Mouse (Mus musculus) limb, embryonic 14.5 days (tissue): ENCODE data around the gene Prss50. TPM values are rescaled to one million over a fixed set of nuclear protein-coding genes. Genes with fewer than 3 reads are reported as not detected.

Experiments
- ATAC-seq: fragments of 200-750 bp; cut with Nextera tagmentation; 2 replicates; pipeline ENCODE4 v1.8.0; 2017; ENCODE audit warnings: low read depth, moderate number of reproducible peaks, moderate TSS enrichment; ENCODE audit not compliant: low FRiP score
- DNase-seq: peaks from one replicate; pipeline ENCODE4 v3.0.0-alpha.2; 2015; ENCODE audit warnings: low spot score
- H3K27ac ChIP-seq: fragments of 300-500 bp; sonication (generic); replicated peaks from 2 replicates; pipeline ENCODE4 v1.5.1; 2014; ENCODE audit warnings: low read depth, mild to moderate bottlenecking, low read length, moderate library complexity, mixed read lengths
- H3K27me3 ChIP-seq: fragments of 300-500 bp; sonication (generic); 2 replicates; pipeline ENCODE4 v1.6.1; 2014; ENCODE audit warnings: low read length, mixed read lengths; ENCODE audit not compliant: control insufficient read depth, insufficient read depth
- H3K36me3 ChIP-seq: fragments of 300-500 bp; sonication (generic); 2 replicates; pipeline ENCODE4 v1.6.1; 2014; ENCODE audit warnings: mild to moderate bottlenecking, low read length, moderate library complexity, mixed read lengths; ENCODE audit not compliant: control insufficient read depth, insufficient read depth
- H3K4me1 ChIP-seq: fragments of 300-500 bp; sonication (generic); 2 replicates; pipeline ENCODE4 v1.6.1; 2014; ENCODE audit warnings: antibody characterized with exemption, low read length, mixed read lengths; ENCODE audit not compliant: control insufficient read depth, insufficient read depth
- H3K4me2 ChIP-seq: fragments of 300-500 bp; sonication (generic); replicated peaks from 2 replicates; pipeline ENCODE4 v1.6.1; 2014; ENCODE audit warnings: low read depth, mild to moderate bottlenecking, low read length, moderate library complexity; ENCODE audit not compliant: severe bottlenecking
- H3K4me3 ChIP-seq: fragments of 300-500 bp; sonication (generic); replicated peaks from 2 replicates; pipeline ENCODE4 v1.5.1; 2014; ENCODE audit warnings: low read length
- H3K9ac ChIP-seq: fragments of 300-500 bp; sonication (generic); 2 replicates; pipeline ENCODE4 v1.6.1; 2014; ENCODE audit warnings: mild to moderate bottlenecking, low read depth, low read length, moderate library complexity; ENCODE audit not compliant: severe bottlenecking
- H3K9me3 ChIP-seq: fragments of 300-500 bp; sonication (generic); 2 replicates; pipeline ENCODE4 v1.6.1; 2016; ENCODE audit warnings: low read length; ENCODE audit not compliant: control insufficient read depth
- POLR2A ChIP-seq: fragments of 200-500 bp; IDR thresholded peaks from 2 replicates; pipeline ENCODE4 v1.8.0; 2012; ENCODE audit warnings: inconsistent platforms, mild to moderate bottlenecking, moderate library complexity, borderline replicate concordance; ENCODE audit not compliant: insufficient read depth, insufficient read length; ENCODE audit errors: extremely low read depth
- WGBS: fragments of 180-500 bp; shearing (Covaris S2); extraction: QIAGEN DNeasy Blood & Tissue Kit; methylation state at CpG from one replicate; pipeline ENCODE4 v1.1.7; 2014; 5-methylcytosine and 5-hydroxymethylcytosine counted together
- polyA plus RNA-seq, 2 experiments: library from polyadenylated mRNA; depleted of rRNA in 1 of 2; stranded (reverse) in 1 of 2; unstranded in 1 of 2; fragments of >200 nt; fragmentation: Nextera tagmentation in 1 of 2; extraction: Ambion mirVana in 1 of 2; gene quantifications; 2 replicates each; pipeline versions ENCODE4 v1.2.1 to v1.2.3; 2012 to 2014

Prss50 gene
- polyA plus RNA-seq, 2 experiments, result 0.21 to 0.41 TPM

DNA sequence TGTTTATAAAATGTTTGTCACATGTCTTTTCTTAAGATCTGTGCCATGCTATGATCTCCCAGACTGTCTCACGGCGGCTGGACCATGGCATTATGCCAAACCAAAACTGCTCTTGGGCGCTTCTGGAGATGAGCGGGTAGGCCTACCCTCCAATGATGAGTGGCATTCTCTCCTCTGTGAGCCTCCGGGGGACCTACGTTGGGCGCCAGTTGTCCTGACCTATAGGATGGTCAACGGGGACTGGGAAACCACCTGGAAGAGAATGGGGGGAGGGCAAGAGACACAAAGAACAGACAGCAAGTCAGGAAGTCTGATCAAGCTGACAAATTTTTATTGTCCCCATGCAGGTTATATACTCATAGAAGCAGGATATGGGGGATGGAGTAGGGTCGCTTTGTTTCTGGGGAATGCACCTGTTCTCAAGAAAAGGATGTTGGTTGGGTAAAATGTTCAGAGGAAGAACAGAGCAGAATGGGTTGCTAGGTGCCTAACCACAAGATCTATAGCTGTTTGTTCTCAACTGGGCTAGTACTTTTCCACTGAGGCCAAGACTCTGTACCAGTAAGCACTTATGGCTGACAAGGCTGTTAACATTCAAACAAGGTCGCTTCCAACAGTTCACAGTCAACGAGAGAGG is 49.6 kb downstream of the Prss50 start:
- no peak overlapping the region for H3K4me3 ChIP-seq

DNA sequence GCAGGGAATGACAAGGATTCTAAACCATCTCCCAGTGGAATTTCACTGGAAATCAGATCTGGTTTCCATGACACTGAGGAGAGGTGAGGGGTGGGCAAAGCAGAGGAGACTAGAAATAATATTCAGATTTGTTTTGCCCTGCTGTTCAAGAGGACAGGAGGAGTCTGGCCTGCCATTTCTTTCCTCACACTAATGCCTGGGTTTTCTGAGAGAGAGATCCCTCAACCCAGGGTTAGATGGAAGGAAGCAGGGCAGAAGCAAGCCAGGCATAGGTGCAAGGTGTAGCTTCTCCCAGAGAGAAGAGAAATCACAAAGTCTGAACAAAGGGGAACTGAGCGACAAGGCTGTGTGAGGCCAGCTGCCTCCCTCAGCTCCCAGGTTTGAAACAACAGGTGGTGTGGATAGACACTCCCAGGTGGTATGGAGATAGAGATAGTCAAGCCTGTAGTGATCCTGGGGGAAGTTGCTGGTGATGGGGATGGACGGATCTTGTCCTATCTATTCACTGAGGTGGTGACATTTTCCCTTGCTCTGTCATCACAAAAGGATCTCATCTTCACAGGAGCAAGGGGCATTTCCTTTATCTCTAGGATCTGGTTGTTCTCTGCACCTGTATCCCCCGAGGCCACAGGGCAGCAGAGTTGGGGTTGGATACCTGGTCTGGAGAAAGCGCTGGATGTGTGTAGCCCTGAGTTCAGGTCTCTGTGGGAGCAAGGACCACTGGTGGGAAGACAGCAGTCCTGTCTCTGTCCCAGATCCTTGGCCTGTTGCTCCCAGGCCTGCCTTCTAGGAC is 50.3 kb downstream of the Prss50 start:
- H3K27me3 ChIP-seq, result no peaks in the 10 kb centered on the region
- no peaks in the 10 kb centered on the region for H3K4me1 ChIP-seq
- ATAC-seq, result no peak
- no peak for TF ChIP-seq POLR2A
- H3K4me2 ChIP-seq, result no peak overlapping the region
- H3K9ac ChIP-seq, result no peak overlapping the region
- no peak overlapping the region for H3K27ac ChIP-seq
- no peak for DNase-seq
- no peaks in the 10 kb centered on the region for H3K36me3 ChIP-seq
- H3K4me3 ChIP-seq, result no peak overlapping the region
- no peaks in the 10 kb centered on the region for H3K9me3 ChIP-seq
- WGBS, result 79% methylated on average over 4 of the region's 4 CpGs

More for the DNA sequence above, 49.6 kb downstream of the Prss50 start:
- Histone ChIP-seq H3K9ac (no peak overlapping the region), H3K27me3 (no peaks in the 10 kb centered on the region), H3K4me1 (no peaks in the 10 kb centered on the region), H3K27ac (no peak overlapping the region), H3K9me3 (no peaks in the 10 kb centered on the region), H3K36me3 (no peaks in the 10 kb centered on the region), H3K4me2 (no peak overlapping the region)
- DNase-seq (no peak), ATAC-seq (no peak)
- WGBS, result 95% methylated on average over 11 of the region's 11 CpGs
- no peak for TF ChIP-seq POLR2A

DNA sequence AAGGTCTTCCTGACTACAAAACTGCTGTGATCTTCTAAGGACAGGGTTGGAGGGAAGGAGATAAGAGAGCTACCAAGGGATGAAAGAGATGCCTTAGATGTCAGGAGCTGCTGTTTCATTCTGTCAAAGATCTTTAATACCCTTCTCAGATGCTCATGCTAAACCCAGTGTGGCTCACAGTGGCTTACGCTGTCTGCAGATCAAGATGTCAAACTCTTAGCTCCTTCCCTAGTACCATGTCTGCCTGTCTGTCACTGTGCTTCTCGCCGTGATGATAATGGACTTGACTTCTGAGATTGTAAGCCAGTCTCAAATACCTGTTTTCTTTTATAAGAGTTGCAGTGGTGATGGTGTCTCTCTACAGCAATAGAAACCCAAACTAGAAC is 50.9 kb downstream of the Prss50 start:
- no peaks in the 10 kb centered on the region for H3K9me3 ChIP-seq
- H3K4me2 ChIP-seq, result no peak overlapping the region
- no peak overlapping the region for H3K9ac ChIP-seq
- H3K4me1 ChIP-seq, result no peaks in the 10 kb centered on the region
- ATAC-seq (no peak), DNase-seq (no peak)
- WGBS, result 94% methylated on average over 3 of the region's 3 CpGs
- no peak for TF ChIP-seq POLR2A
- no peaks in the 10 kb centered on the region for H3K27me3 ChIP-seq
- H3K4me3 ChIP-seq, result no peak overlapping the region
- no peak overlapping the region for H3K27ac ChIP-seq
- no peaks in the 10 kb centered on the region for H3K36me3 ChIP-seq

DNA sequence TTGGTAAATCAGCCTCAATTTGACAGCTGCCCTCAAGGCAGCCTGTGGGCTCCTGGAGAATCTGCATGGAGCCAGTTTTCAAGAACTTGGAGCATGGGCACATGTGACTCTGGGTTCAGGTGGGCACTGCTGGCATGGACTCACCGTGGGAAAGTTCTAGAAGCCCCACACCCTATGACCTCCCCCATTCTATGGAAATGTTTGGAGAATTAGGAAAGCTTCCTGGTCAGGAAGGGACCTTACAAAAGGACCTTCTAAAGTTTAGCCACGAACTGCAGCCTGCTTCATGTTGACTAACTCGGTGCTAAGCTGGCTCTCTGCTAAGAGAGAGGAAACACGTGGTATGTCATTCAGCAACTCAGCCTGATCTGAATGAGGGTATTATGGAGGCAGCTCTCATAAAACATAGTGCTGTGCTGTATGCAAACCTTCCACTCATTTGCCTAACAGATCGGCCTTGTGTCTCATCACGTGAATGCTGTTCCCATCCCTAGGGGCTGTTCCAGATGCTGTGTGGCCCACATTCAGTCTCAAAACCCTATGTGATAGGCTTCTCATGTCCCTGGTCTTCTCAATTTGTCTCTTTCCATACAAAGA is 51.7 kb downstream of the Prss50 start:
- Histone ChIP-seq H3K27me3 (no peaks in the 10 kb centered on the region), H3K4me1 (no peaks in the 10 kb centered on the region), H3K36me3 (no peaks in the 10 kb centered on the region), H3K4me2 (no peak overlapping the region), H3K27ac (no peak overlapping the region), H3K9ac (no peak overlapping the region), H3K4me3 (no peak overlapping the region), H3K9me3 (no peaks in the 10 kb centered on the region)
- DNase-seq (no peak), ATAC-seq (no peak)
- WGBS, result 80% methylated on average over 6 of the region's 6 CpGs
- TF ChIP-seq POLR2A, result no peak

Other genes starting within 250 kb of the Prss50 start
- 40.0 and 53.8 TPM in 2 replicates for gene Nradd, start 233.5 kb upstream of the Prss50 start, polyA plus RNA-seq (2012; rRNA removed)
- 28.1 and 30.4 TPM in 2 replicates for gene Nradd, start 233.5 kb upstream of the Prss50 start, polyA plus RNA-seq (2014; fragmentation: Nextera tagmentation; extraction: Ambion mirVana)
- gene Nbeal2, start 203.8 kb upstream of the Prss50 start, polyA plus RNA-seq (2012; rRNA removed), result 8.4 and 9.4 TPM in 2 replicates
- gene Nbeal2, start 203.8 kb upstream of the Prss50 start, polyA plus RNA-seq (2014; fragmentation: Nextera tagmentation; extraction: Ambion mirVana), result 3.2 and 3.3 TPM in 2 replicates
- 72.2 and 83.8 TPM in 2 replicates for gene Ccdc12, start 201.5 kb upstream of the Prss50 start, polyA plus RNA-seq (2012; rRNA removed)
- 102 and 123 TPM in 2 replicates for gene Ccdc12, start 201.5 kb upstream of the Prss50 start, polyA plus RNA-seq (2014; fragmentation: Nextera tagmentation; extraction: Ambion mirVana)
- 18.9 and 26.1 TPM in 2 replicates for gene Myl3, start 116.1 kb upstream of the Prss50 start, polyA plus RNA-seq (2012; rRNA removed)
- gene Myl3, start 116.1 kb upstream of the Prss50 start, polyA plus RNA-seq (2014; fragmentation: Nextera tagmentation; extraction: Ambion mirVana), result 16.4 and 28.1 TPM in 2 replicates
- 149 and 203 TPM in 2 replicates for gene Pth1r, start 110.8 kb upstream of the Prss50 start, polyA plus RNA-seq (2012; rRNA removed)
- 96.9 and 99.1 TPM in 2 replicates for gene Pth1r, start 110.8 kb upstream of the Prss50 start, polyA plus RNA-seq (2014; fragmentation: Nextera tagmentation; extraction: Ambion mirVana)
- 0.04 TPM in 1 of 2 replicates, not detected in the other for gene Prss42, start 59.8 kb upstream of the Prss50 start, polyA plus RNA-seq (2012; rRNA removed)
- gene Prss42, start 59.8 kb upstream of the Prss50 start, polyA plus RNA-seq (2014; fragmentation: Nextera tagmentation; extraction: Ambion mirVana), result not detected in 2 replicates
- not detected in 2 replicates for gene Prss44, start 44.0 kb upstream of the Prss50 start, polyA plus RNA-seq (2012; rRNA removed)
- not detected in 2 replicates for gene Prss44, start 44.0 kb upstream of the Prss50 start, polyA plus RNA-seq (2014; fragmentation: Nextera tagmentation; extraction: Ambion mirVana)
- not detected in 2 replicates for gene Prss43, start 31.3 kb upstream of the Prss50 start, polyA plus RNA-seq (2012; rRNA removed)
- not detected in 2 replicates for gene Prss43, start 31.3 kb upstream of the Prss50 start, polyA plus RNA-seq (2014; fragmentation: Nextera tagmentation; extraction: Ambion mirVana)
- not detected in 2 replicates for gene Prss45, start 23.4 kb upstream of the Prss50 start, polyA plus RNA-seq (2012; rRNA removed)
- not detected in 2 replicates for gene Prss45, start 23.4 kb upstream of the Prss50 start, polyA plus RNA-seq (2014; fragmentation: Nextera tagmentation; extraction: Ambion mirVana)
- gene Prss46, start 13.5 kb upstream of the Prss50 start, polyA plus RNA-seq (2012; rRNA removed), result not detected in 2 replicates
- not detected in 2 replicates for gene Prss46, start 13.5 kb upstream of the Prss50 start, polyA plus RNA-seq (2014; fragmentation: Nextera tagmentation; extraction: Ambion mirVana)
- 7.3 and 7.4 TPM in 2 replicates for gene Als2cl, start 21.9 kb downstream of the Prss50 start, polyA plus RNA-seq (2012; rRNA removed)
- 1.6 and 1.9 TPM in 2 replicates for gene Als2cl, start 21.9 kb downstream of the Prss50 start, polyA plus RNA-seq (2014; fragmentation: Nextera tagmentation; extraction: Ambion mirVana)
- gene Tmie, start 22.1 kb downstream of the Prss50 start, polyA plus RNA-seq (2012; rRNA removed), result 0.61 and 0.85 TPM in 2 replicates
- gene Tmie, start 22.1 kb downstream of the Prss50 start, polyA plus RNA-seq (2014; fragmentation: Nextera tagmentation; extraction: Ambion mirVana), result 0.37 and 0.52 TPM in 2 replicates
- not detected in 2 replicates for gene Fam240a, start 58.9 kb downstream of the Prss50 start, polyA plus RNA-seq (2012; rRNA removed)
- not detected in 2 replicates for gene Fam240a, start 58.9 kb downstream of the Prss50 start, polyA plus RNA-seq (2014; fragmentation: Nextera tagmentation; extraction: Ambion mirVana)
- gene Tdgf1, start 88.2 kb downstream of the Prss50 start, polyA plus RNA-seq (2012; rRNA removed), result 0.38 and 0.56 TPM in 2 replicates
- 0.40 and 0.54 TPM in 2 replicates for gene Tdgf1, start 88.2 kb downstream of the Prss50 start, polyA plus RNA-seq (2014; fragmentation: Nextera tagmentation; extraction: Ambion mirVana)
- gene Lrrc2, start 93.6 kb downstream of the Prss50 start, polyA plus RNA-seq (2012; rRNA removed), result 0.04 and 0.12 TPM in 2 replicates
- 0.08 TPM in 1 of 2 replicates, not detected in the other for gene Lrrc2, start 93.6 kb downstream of the Prss50 start, polyA plus RNA-seq (2014; fragmentation: Nextera tagmentation; extraction: Ambion mirVana)
- 0.20 and 0.24 TPM in 2 replicates for gene Rtp3, start 132.6 kb downstream of the Prss50 start, polyA plus RNA-seq (2012; rRNA removed)
- not detected in 2 replicates for gene Rtp3, start 132.6 kb downstream of the Prss50 start, polyA plus RNA-seq (2014; fragmentation: Nextera tagmentation; extraction: Ambion mirVana)
- gene Ltf, start 161.3 kb downstream of the Prss50 start, polyA plus RNA-seq (2012; rRNA removed), result 0.44 and 1.1 TPM in 2 replicates
- 0.47 and 1.4 TPM in 2 replicates for gene Ltf, start 161.3 kb downstream of the Prss50 start, polyA plus RNA-seq (2014; fragmentation: Nextera tagmentation; extraction: Ambion mirVana)
- 0.50 and 0.63 TPM in 2 replicates for gene Ccrl2, start 199.6 kb downstream of the Prss50 start, polyA plus RNA-seq (2012; rRNA removed)
- 0.59 and 0.88 TPM in 2 replicates for gene Ccrl2, start 199.6 kb downstream of the Prss50 start, polyA plus RNA-seq (2014; fragmentation: Nextera tagmentation; extraction: Ambion mirVana)